ENCODE assay signal across 16 mouse cellular contexts in genomic region chr6:100951646-100952045, GRCm38 (mm10).
"Had no signal": no experiment of that assay in that cellular context is flagged by ENCODE, and none has a peak within 500 bp of the region (broad histone marks: within the 10 kb centered on the region; RNA-seq: fewer than 3 reads in every experiment).

No protein-coding gene starts in this region.

- H3K4me3 ChIP-seq: neural tube, embryonic 13.5 days; neural tube, embryonic 15.5 days; stomach, embryonic 15.5 days had no signal

- H3K27me3 ChIP-seq: neural tube, embryonic 13.5 days; stomach, embryonic 15.5 days had no signal

- H3K9ac ChIP-seq: neural tube, embryonic 13.5 days; neural tube, embryonic 15.5 days; stomach, embryonic 15.5 days had no signal

- DNase-seq: retina, postnatal 1 day; right cerebral cortex, adult 18-20 months; right cerebral cortex, postnatal 14 days; right cerebral cortex, postnatal 25 days; right cerebral cortex, postnatal 4 days; spleen, adult 18-20 months; thymus, adult 18-20 months; thymus, adult 2 months; thymus, postnatal 14 days; thymus, postnatal 25 days; thymus, postnatal 36 days; thymus, postnatal 4 days had no signal

- H3K27ac ChIP-seq: neural tube, embryonic 13.5 days; neural tube, embryonic 15.5 days; stomach, embryonic 15.5 days; stomach, postnatal 0 days had no signal

- H3K4me1 ChIP-seq: neural tube, embryonic 15.5 days; stomach, embryonic 15.5 days had no signal

- H3K4me2 ChIP-seq: neural tube, embryonic 13.5 days; neural tube, embryonic 15.5 days; stomach, embryonic 15.5 days had no signal

- H3K36me3 ChIP-seq: neural tube, embryonic 13.5 days; neural tube, embryonic 15.5 days; stomach, embryonic 15.5 days had no signal

- H3K9me3 ChIP-seq: neural tube, embryonic 13.5 days; neural tube, embryonic 15.5 days; stomach, embryonic 15.5 days had no signal
